Mouse (Mus musculus) layer of hippocampus, adult 11-12 months (tissue): ENCODE measurements around the gene Endov.

Experiments used
- DNase-seq: peaks from one replicate; pipeline ENCODE4 v3.0.0; 2022; ENCODE audit warnings: low spot score

Endov gene

DNA sequence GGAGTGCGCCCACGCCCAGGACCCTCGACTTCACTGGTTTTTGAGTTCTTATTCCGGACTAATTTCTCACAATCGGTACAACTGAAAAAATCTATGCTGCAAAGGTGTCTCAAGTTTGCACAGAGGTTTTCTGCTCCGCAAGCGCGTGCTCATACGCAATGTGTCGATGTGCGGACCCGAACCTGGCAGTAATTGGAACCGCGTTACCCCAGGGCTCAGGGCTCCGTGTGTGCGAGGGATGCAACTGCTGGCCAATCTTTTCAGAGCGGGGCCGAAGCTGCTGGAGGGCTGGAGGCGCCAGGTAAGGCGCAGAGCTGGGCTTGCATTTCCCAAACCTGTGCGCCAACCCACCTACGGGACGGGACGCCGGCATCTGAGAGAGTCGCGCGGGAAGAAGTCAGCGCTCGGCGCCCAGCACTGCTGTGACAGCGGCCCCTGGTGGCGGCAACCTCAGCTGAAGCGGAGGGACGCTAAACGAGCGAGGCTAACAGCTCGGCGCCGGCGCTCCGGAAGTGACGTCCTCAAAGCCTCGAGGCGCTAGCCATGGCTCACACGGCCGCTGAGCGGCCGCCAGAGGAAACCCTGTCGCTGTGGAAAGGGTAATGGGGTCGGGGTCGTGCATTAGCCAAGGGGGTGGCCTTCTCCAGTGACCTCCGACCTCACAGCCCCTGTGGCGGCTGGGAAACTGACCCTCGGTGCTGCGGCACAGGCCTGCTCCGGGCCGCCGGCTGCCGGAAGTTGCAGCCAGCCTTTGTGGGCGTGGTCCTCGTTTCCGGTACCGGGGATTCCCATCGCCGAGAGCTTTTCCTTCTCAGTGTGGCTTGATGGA lies at the start of gene Endov:
TSS of gene Endov (plus strand) at position 487 of the 829 bp plus-strand sequence.
- peak; percentile 98 for DNase-seq

DNA sequence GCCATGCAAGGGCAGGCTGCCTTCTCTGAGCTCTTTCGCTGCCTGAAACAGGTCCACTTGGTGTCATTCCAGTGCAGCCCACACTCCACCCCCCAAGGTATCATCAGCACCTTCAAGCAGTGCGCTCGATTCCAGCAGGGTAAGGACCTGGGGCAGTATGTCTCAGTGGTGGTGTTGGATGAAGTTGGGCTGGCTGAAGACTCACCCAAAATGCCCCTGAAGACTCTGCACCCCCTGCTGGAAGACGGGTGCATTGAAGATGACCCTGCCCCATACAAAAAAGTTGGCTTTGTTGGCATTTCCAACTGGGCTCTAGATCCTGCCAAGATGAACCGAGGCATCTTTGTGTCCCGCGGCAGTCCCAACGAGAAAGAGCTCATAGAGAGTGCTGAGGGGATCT lies 48.9 kb upstream of the Endov start:
- no peak for DNase-seq

DNA sequence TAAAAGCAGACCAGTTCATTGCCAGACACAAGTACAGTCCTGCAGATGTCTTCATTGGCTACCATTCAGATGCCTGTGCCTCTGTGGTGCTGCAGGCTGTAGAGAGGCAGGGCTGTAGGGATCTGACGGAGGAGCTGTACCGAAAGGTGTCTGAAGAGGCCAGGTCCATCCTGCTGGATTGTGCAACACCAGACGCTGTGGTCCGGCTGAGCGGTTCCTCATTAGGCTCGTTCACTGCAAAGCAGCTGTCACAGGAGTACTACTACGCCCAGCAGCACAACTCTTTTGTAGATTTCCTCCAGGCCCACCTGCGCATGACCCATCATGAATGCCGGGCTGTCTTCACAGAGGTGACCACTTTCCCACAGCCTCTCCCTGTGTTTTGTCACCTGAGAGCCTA lies 47.7 kb upstream of the Endov start:
- DNase-seq: no peak

DNA sequence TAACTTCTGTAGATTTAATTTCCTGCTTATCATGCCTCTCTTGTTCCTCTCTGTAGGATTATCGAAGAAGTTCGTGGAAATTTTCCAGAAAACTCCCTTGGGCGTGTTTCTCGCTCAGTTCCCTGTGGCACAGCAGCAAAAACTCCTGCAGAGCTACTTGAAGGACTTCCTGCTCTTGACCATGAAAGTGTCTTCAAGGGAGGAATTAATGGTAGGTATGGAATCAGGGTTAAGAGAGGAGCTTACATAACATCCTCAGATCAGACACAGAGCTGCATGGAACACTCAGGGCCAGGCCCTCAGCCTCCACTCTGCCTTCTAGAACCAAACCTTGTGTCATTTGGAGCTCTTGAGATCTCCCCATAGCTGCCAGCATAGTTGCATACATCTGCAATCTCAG lies 35.0 kb upstream of the Endov start:
- no peak for DNase-seq

DNA sequence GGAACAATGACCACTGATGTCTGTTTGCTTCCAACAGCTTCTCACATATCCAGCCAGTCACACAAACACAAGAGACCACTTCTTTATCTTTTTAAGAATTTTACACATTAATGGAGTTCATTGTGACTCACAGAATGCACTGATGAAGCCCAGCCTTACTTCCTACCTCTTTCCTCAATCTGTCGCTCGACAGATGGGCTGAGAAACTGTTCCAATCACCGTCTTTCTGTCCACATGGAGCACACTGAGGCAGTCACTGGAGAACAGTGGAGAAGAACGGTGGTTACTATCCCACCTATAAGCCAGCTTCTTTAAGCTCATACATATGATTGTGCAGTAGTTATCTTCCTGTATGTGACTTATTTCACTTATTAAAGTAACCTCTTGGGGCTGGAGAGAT lies 13.3 kb upstream of the Endov start:
- peak; percentile 21 for DNase-seq

DNA sequence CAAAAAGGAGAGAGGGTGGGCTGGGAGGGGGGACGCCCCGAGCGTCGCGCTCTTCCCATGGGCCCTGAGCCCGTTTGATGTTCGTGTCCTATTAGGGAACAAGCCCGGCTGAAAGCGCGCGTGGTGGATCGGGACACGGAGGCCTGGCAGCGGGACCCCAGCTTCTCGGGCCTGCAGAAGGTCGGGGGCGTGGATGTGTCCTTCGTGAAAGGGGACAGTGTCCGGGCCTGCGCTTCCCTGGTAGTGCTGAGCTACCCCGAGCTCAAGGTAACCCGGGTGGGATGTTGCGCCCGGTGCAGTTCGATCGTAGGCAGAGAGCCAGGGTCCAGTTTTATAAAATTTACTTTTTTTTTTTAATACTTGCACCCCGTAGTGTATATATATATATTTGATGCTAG lies 542 bp downstream of the Endov start:
- DNase-seq: no peak

DNA sequence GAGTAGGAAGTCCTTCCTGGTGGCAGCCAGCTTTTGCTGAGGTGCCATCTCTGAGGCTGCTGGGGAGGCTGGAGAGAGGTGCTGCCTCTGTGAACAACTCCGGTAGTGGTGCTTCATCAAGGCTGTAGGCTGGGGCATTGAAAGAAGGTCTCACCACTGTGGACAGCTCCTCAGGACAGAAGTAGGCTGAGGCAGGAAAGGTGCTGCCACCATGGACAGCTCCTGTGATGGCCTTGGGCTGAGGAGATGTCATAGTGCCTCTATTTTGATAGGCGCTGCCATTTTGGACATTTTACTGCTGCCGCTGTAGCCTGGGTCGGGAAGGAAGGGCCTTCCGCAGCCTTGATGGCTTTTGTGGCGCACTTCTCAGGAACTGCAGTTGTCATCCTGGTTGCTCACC lies 1.7 kb downstream of the Endov start:
- DNase-seq: no peak

DNA sequence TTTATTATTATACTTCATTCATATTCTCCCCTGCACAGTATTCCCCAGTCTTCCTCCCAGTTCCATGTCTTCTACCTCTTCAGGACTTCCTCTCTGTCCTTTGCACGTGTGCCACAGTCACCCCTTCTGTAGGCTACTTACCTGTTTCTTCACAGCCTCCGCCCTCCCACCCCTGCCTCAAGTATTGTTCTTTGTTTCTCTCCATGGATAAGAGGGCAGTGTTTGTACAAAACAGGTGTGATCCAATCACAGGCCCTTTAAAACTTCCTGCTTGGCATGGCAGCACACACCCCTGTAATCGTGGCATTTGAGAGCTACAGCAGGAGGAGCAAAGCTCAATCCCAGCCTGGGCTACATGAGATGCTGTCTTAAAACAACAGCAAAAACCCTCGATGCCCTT lies 2.4 kb downstream of the Endov start:
- no peak for DNase-seq

DNA sequence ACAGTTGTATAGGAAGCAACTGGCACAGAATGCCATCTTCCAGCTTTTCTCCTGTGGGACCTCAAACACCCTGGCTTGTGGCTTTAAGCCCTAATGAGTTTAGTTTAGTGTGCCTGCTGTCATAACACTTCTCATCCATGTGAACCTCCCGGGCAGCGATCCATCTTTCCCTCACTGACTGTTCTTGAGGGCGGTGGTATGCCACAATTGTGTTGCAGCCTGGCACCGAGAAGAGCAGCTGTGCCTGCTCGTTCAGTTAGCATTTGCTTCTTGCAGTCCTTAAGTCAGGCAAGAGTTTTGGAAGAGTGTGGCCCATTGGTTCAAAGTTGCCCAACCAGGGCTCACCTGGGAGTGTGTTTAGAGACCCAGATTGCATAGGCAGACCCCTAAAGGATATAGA lies 5.0 kb downstream of the Endov start:
- DNase-seq: peak; percentile 76

DNA sequence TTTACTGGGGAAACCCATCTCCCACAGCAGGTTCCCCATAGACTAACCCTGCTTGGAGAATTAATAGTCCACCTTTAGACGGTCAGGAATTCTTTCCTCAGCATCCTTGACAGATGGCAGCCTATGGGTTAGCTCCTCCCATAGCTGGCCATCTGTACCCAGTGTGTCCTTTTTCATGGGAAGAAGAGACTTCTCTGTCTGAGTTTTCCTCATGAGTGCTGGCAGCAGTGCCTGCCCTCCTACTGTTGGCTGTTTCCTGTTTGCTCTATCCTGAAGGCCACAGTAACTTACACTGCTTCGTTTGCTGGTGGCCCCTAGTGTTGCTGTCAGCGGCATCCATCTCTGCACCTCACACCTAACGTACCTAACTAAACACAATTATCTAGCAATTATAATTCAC lies 6.3 kb downstream of the Endov start:
- no peak for DNase-seq

DNA sequence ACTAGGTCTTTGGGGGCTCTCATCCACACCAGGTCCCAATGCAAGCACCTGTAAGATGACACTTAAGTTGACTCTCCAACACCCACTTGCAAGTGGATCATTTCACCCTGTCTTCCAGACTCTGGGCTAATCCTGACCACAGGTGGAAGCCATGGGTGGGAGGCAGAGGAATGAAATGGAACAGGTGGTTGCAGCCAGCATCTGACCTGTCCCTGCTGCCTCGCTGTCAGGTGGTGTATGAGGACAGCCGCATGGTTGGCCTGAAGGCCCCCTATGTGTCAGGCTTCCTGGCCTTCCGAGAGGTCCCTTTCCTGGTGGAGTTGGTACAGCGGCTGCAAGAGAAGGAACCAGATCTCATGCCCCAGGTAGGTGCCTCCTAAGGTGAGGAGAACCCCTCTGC lies 8.2 kb downstream of the Endov start:
- no peak for DNase-seq

DNA sequence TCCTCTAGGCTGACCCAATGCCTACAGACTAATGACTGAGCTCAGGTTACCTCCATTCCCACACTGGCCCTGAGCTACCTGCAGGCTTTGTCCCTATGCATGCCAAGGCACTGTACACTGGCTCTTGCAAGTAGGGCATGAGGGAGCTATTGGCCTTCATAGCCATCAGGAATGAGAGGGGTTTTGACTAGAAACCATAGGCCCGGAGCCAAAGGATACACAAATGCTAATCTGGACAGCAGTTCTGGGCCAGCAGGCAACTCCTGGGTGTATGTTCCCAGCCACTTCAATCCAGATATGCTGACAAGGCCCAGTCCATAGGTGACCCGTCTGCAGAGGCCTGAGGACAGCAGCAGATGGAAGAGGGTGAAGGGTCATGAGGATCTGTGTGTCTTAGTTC lies 8.9 kb downstream of the Endov start:
- no peak for DNase-seq

DNA sequence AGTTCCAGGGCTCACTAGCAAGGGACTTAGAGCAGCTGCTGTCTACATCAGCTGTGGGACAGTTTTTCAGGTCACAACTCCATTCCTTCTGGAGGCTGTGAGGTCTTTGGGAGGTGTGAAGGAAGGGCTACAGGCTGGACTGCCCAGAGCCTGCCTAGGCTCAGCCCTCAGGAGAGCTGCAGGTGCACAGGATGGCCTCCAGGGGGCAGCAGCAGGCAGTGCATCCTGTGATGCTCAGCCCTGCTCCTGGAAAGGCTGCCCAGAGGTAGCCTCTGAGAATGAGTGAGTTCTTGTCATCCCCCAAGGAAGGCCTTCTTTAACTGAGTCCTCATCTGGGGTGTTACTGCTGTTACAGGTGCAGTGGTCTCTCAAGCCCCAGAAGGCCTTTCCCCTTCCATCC lies 12.5 kb downstream of the Endov start:
- DNase-seq: peak; percentile 79

DNA sequence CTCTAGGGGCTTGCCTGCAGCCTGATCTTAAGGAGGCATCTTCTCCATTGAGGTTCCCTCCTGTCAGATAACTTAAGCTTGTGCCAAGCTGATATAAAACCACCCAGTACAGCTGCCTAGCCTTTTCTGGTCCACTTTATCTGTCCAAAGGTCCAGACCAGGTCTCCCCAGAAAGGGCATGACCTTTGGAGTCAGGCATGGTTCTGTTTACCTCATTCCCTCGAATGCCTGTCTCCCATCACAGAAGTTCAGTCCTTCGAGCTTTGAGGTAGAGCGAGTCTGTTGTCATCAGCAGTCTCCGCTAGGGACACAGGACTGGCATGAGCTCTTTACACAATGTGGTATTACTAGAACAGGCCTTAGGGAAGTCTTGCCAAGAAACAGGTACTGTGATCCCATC lies 15.2 kb downstream of the Endov start:
- DNase-seq: no peak

DNA sequence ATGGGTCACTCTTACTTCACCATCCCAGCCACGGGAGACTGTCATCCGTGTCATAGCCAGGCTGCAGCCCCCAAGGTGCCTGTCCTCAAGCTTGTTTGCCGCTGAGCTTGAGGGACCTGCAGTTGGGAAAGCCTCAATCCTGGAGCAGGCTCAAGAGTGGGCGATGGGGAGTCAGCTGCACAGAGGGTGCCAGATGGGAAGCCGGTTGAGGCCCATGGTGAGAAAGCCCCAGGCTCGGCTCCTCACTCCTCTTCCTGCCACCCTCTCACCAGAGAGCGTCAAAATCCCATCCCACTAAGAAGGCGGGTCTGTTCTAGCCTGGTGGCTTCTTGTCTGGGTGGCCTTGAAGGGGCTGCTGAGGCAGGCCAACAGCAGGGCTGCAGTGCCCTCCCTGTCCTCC lies 16.6 kb downstream of the Endov start:
- DNase-seq: peak; percentile 78

DNA sequence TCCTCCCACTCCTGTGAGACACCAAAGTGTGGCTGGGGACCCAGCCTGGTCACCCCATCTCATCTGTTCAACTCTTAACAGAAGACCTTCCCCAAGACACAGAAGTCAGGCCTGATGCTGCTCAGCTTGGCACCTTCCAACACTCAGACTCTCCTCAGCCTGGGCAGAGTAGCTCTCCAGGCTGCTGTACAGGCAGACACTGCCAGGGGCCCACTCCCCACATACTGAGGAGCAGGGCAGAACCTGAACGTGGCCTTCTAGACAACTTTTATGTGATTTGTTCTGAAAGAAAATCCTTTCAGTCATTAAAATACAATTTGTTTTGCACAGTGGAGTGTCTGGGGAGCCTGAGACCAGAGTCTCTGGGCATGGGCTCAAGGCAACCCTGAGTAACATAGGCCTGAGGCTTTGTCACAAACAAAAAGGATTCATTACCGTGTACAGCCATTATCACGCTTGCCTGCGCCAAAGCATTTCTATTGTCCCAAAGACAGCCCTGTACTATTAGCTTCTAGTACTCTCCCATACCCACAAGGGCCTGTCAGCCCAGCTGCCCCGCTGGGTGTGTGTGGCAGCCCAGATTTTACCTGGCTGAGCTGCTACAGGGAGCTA lies 18.1 kb downstream of the Endov start:
- no peak for DNase-seq

DNA sequence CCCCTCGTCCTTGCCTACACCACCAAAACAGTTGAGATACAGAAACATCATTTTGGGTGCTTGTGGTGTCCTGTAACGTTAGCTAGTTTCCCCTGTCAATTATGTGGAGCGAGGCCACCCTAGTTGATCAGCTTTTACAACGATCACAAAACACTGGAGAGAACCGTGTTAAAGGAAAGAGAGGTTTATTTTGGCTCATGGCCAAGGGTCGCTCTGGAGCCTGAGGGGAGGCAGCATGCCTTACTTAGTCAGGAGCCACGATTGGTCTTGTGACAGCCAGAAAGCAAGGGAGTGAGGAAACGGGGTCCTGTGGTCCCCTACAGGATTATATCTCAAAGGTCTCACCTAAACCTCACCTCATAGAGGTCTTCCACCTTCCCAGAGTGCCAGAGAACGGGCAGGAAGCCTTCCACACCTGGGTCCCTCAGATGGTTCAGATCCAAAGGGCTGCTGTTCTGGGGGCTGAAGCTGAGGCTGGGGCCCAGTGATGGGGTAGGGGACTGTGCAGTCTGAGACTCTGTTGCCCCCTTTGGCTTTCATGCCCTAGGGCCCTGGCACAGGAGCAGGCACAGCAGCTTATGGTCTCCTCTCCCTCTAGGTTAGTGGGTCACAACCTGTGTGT lies 22.0 kb downstream of the Endov start:
- DNase-seq: no peak

DNA sequence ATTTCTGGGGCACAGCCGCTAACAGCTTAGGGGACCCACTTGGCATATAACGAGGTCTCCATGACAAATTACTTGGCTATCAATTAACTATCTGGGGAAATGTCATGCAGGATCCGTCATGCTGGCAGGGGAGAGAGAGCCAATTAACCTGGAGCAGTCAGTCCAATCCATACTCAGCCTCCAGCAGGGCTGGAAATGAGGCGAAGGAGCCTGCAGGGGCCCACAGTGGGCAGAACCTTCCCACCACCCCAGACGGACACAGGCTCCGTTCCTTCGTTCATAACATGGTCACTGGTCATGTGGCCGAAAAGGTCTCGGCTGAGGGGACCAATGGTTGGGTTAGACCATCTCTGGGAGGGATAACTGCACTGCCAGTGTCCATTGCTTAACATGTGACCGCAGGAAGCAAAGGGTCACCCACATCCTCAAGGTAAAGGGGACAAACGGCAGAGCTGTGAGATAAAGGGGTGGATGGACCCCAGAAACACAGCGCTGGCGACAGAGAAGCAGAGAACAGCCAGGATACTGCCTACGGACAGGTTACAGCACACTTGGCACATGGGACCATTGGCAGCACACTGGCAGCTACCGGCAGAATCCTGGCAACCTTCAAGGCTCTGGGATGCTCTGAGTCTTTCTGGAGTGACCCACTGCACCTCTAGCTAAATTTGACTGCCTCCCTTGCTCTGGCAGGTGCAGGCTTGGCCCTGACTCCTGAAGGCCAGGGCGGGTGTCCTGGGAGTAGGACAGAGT lies 23.1 kb downstream of the Endov start:
- no peak for DNase-seq

DNA sequence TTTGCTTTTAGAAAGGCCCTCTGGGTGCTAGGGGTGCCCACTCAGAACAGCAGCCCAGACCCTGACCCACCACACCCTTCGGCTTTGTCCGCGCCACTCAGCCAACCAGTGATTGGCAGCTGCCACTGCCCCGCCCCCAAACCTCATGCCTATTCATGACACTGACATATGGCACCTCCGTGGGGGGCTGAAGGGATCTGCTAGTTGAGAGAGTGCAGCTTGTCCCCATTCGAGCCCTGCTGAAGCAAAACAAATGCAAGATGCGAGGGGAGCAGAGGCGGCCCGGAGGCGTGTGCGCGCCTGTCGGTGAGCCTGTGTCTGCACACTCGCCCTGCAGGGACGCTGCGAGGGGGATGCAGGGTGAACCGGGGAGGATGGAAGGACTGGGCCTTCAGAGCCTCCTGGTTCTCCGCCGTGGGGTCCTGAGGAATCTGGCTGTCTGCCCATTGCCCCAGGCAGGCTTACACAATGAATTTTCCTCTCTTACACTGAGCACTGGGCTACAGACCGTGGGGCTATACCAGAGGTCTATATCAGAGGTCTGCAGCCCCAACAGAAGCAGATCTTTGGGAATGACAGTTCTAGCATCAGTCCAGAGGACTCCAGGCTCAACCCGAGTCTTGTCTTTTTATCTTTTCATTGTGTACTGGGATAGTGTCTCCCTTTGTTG lies 24.0 kb downstream of the Endov start:
- peak; percentile 85 for DNase-seq

DNA sequence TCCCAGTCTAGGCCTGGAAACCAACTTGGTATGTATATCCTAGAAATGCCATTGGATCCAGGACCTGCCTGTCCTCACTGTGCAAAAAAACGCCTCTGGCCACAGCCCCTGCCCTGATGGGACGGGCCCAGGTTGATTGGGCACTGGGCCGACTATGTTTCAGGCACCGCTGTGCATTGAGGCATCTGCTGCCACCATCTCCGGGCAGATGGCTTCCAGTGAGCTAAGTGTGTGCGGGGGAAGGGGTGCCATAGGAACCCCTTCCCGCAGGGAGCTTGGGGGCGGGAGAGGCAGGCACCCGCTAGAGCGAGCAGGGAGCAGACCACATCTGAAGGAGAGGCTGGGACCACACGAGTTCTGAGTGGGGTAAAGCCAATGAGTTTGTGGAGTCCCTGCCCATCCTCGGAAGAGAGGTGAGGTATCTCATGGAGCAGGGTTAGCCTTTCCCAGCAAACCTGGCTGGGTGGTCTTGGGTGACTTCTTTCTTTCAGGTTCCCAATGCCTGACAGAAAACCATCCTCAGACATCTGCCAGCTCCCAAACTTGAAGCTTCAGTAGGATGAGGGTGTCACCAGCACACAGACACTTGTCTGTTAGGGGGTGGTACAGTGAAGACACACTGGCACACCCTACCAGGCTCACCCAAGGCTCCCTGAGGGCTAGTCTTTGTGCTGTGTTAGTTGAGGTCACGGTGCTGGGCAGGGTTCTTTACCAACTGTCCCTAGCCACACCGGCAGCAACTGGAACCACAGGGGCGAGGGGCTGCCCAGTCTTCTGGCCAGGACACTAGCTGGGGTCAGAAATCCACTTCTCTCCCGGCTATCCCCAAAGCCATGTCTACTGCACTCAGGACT lies 24.9 kb downstream of the Endov start:
- peak; percentile 76 for DNase-seq

DNA sequence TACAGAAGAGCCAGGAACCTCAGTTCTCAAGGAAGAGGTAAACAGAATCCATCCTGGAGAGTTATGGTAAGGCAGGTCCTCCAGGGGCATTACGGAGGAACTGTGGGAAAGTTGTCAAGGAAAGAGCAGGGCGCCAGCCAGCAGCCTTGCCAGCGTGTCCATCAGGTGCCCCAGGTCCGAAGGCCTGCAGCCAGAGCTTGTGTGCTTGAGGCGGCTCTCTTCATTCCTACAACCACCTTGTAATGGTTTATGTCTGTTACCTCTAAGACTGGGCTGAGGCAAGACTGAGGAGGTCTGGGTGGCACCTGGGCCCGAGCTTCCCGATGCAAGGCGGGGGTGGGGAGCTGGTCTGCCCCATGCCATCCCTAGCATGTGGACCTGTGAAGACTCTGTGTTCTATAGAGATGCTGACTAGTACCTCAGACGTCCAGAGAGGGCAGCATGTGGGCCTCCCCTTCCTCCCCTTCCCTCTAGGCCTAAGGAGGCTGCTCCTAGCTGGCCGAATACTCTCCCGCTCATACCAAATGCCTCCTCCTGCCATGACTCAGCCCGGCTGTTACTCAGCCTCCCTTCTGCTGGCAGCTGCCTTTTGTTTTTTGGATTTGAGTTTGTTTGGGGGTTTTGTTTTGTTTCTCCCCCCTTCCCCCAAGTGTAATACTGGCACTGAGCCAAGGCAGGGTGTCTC lies 25.7 kb downstream of the Endov start:
- DNase-seq: peak; percentile 57
